Mouse (Mus musculus): ENCODE measurements around the gene Hsf5.

GRCm38 (mm10) chr11:87613972-87614371 lies 3.0 kb upstream of the Hsf5 start:
- no peak for TF ChIP-seq CTCF (IDR thresholded peaks at IDR 0.05; ENCODE audit: borderline replicate concordance, control insufficient read depth, extremely low read depth, insufficient read depth, low read length, poor library complexity)
- no peak for TF ChIP-seq POLR2A (IDR thresholded peaks at IDR 0.05; ENCODE audit: control insufficient read depth, extremely low read depth, insufficient read depth, low read length, poor library complexity)

Data from thymus, adult 2 months (tissue).